Mouse (Mus musculus): Measurements from ENCODE around the gene Nlrc5.
"Not testable (repeated sequence)": the region's sequence is repeated elsewhere in the genome, so short reads cannot be mapped to it uniquely, and the experiment has no call there.

Gene Nlrc5

DNA sequence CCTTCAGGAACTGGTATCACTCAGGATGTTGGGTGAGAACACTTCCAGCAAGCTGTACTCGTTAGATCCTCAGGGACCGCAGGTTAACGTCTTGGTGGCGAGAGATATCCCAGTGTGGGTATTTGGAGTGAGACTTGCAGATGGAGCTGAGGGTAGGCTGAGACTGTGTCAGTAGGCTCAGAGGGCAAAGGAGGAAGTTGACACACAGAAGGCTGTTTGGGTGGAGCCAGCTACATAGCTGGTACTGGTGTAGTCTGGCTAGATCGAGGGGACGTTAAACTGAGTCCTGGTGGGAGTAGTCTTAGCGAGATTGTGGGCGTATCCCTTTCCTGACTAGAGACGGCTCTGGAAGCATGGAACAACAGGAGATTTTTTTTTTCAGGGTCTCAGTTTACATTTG lies 16.1 kb upstream of the Nlrc5 start:
- no peak for DNase-seq (ENCODE audit: low read depth, low spot score)

DNA sequence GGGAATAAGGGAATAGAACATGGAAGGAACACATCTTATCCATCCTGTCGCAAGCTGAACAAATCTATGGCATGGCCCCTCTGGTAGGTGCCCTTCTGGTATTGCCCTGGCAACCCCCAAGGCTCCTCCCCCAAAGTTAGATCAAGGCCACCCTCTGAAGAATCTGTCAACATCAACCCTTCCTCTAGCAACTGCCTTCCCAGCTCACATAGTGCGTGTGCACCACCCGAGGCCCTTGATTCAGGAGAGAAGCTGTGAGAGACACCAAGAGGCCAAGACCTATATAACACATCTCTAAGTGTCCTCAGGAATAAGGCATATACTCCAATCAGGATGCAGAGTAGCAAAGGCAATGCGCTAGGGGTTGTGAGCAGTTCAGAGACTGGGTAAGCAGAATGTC lies 11.9 kb upstream of the Nlrc5 start:
- DNase-seq (ENCODE audit: low read depth, low spot score), result no peak

DNA sequence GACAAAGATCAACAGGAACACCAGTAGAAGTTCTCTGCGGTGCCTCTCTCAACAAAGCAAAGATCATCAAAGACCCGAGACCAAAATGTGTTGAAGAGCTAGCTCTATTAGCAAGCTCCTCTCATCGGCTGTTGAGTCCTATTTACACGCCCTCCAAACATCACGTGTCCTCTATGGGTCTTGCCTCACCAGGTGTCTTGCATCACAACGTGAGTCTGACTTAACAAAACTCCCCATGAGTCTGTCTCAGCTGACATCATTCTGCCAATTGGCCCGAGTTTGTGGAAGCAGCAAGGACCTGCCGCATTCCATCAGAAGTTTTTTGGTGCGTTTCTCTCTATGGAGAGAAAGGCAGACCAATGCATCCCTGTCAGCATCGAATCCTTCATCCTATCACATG lies 6.2 kb upstream of the Nlrc5 start:
- DNase-seq (ENCODE audit: low read depth, low spot score), result no peak

DNA sequence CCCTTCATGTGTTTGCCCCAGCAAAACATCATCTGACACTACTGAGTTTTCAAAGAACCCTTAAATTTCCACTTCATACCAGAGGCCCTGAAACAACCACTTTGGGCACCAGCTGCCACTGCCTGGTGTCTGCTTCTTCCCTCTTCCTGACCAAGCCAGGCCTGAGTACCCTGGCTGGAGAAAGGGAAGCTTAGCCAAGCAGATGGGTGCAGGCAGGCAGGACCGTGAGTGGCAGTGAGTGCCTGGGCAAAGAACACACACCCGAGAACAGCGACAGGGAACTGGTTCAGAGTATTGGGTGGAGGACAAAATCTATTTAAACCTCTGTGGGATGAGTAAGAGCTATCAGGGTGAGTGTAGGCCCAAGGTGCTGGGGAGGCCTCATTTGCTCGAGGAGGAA lies 5.7 kb upstream of the Nlrc5 start:
- no peak for DNase-seq (ENCODE audit: low read depth, low spot score)

DNA sequence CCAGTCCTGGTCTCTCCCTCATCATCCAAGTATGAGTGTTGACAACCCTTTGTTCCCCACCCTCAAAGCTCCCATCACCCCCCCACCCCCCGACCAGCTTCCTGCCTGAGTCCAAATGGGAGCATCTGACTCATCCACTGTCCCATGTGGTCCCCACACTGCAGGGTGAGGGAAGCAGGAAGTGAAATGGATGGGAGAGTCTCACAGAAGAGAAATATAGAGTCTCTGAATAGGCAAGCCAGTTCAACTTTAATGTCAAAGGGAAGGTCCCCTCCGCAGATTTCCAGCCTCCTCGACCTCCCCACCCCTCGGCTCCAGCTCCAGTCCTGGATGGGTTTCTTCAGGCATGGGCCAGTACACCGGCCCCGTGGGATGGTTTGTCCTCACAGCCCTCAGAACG lies 4.8 kb upstream of the Nlrc5 start:
- no peak for DNase-seq (ENCODE audit: low read depth, low spot score)

DNA sequence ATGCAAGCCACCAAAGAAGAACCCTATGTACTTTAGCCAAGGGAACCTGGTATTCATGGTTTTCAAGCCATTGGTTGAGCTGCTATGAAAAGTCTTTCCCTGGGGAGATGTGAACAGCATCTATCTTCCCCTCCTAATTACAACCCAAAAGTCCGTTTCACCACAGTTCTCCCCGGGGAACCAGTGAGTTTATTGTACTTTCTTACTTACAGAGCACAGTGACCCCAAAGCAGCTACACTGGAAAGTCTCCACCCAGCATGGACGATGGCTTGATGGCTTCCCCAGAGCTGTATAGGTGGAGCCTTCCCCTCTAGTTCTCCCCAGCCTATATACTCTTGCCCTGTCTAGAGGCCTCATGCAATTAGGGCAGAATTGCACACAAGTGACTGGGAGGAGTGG lies 1.9 kb upstream of the Nlrc5 start:
- DNase-seq (ENCODE audit: low read depth, low spot score), result no peak

DNA sequence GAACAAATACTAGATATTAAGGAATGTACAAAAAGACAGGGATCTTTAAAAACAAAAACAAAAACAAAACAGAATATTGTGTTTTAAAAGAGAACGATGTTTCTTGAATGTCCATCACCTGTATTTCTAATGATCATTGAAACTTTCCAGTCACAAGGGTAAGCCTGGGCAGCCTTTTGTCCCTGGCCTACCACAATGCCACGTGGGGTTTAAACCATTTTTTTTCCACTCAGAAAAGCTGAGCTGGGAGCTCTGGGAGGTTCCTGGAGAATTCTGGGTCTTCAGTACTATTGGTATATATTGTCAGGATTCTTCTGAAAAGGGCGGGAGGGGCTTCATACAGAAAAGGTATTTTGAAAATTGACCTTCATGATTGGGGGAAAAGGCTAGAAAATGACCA lies 802 bp downstream of the Nlrc5 start:
- no peak for DNase-seq (ENCODE audit: low read depth, low spot score)

DNA sequence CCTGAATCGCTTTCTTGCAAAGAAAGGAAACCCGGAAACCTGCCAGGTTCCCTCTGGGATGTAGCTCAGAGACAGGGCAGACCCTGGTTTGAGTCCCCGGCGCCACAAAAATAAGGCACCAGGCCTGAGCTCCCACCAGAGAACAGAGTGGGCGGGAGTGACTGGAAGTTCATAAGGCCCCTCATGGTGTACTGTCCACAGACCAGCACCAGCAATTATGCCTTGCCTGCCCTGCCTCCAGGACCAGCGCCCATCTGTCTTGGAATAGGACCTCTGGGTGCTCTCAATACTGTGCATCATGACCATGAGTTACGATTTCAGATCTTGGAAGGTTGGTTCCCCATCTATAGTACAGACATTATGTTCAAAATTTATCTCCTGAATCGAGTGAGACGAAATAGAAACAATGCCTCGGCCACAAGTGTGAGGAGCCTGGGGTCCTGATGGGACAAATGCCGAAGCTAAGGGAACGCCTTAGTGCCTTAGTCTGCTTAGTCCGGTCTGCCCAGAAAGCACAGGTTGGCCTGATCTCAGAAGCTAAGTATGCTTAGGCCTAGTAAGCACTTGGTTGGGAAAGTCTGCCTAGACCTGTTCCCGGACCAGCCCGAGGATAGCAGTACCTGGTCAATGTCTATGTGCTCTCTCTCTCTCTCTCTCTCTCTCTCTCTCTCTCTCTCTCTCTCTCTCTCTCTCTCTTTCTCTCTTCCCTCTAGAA lies 1.4 kb downstream of the Nlrc5 start:
- no peak for DNase-seq (ENCODE audit: low read depth, low spot score)

DNA sequence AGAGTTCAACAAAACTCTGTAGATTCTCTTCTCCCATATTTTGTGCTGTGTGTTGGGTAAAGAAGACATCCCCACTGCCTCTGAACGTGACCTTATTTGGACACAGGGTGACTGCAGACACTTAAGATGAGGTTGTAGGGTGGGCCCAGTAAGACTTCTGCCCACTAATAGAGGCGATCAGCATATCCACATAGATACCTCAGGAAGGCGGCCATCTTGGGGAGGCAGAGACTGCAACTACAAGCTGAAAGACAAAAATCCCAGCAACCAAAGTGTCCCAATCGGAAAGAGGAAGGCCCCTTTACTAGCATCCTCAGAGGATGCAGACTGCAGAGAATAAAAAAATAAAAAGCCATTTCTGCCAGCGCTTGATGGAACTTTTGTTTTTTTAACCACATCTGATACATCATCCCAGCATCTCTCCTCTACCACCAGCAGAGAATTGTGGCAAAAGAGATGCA lies 2.0 kb downstream of the Nlrc5 start:
- no peak for DNase-seq (ENCODE audit: low read depth, low spot score)

DNA sequence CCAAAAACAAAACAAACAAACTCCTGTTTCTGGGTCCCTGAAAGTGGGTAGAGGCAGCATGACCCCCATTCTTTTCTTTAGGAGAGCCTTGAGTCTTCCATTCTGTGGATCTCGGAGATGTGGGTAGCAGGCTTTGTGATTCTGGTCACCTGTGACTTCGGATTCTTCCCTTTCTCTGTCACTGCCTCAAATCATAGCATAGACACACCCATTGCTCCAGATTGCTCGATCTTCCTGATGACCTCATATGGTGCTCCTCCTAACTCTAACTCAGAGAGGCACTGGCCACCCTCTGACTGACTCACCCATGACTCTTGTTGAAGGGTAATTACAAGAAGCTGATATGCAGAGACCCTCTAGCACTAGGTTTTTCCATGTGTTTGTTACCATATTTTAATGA lies 2.7 kb downstream of the Nlrc5 start:
- DNase-seq (ENCODE audit: low read depth, low spot score), result no peak

DNA sequence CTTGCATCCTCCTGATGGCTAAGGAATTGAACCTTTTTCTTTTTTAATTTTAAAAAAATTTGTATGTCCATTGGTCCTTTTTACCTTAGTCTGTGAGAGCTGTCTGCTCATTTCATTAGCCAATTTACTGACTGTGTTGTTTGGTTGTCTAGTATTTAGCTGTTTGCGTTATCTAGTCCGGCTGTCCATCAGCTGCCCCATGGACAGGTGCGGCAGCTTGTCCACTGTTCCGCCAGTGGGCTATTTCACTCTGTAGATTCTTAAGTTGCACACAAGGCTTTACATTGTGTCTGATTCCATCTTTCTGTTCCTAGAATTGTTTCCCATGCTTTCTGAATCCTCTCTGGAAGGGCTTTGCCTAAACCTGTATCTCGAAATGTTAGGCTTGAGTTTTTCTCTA lies 4.5 kb downstream of the Nlrc5 start:
- no peak for DNase-seq (ENCODE audit: low read depth, low spot score)

DNA sequence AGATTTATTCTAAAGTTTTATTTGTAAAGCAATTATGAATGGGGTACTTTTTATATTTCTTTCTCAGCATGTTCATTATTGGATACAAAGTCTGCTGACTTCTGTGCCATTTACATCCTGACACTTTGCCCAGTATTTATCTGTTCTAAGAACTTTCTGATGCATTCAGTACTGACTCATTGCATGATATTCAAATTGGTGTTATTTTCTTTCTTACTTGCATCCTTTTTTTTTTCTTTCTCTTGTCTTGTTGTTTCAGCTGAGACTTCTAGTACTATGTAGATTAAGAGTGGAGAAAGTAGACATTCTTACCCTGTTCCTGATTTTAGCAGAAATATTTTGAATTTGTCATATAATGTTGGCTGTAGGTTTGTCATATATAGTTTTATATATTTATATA lies 5.5 kb downstream of the Nlrc5 start:
- no peak for DNase-seq (ENCODE audit: low read depth, low spot score)

DNA sequence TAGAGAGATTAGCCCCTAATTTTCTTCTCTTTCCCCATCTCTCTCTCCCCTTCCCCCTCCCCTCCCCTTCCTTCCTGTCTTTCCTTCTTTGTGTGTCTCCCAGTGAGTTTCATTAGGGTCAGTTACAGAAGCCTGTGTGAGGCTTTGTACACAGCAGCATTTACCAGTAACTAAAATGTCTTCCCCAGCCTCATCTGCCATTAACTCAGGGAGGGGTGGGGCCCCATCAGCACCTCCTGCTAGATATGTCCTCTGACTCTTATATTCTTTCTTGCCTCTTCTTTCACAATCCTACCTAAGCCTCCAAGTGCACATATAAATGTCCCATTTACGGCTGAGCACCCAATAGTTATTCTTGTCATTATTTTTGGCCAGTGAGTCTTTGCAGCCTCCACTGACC lies 6.2 kb downstream of the Nlrc5 start:
- no peak for DNase-seq (ENCODE audit: low read depth, low spot score)

DNA sequence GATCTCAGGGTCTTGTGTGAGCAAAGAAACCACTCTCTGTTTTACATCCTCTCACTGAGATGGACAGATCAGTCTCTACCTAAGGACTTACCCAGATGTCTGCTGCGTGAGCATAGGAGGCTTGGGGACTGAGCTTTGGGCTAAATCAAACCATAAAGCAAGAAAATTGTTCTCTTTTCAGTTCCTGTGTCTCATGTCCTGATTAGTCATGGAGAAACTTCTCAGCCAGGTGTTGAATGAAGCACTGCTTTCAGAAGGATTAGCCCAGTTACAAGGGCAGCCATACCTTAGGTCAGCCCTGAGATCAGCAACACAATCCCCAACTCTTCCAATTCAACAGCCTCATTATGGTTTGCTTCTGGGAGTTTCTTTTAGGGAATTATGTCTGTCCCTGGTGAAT lies 7.5 kb downstream of the Nlrc5 start:
- DNase-seq (ENCODE audit: low read depth, low spot score), result no peak

DNA sequence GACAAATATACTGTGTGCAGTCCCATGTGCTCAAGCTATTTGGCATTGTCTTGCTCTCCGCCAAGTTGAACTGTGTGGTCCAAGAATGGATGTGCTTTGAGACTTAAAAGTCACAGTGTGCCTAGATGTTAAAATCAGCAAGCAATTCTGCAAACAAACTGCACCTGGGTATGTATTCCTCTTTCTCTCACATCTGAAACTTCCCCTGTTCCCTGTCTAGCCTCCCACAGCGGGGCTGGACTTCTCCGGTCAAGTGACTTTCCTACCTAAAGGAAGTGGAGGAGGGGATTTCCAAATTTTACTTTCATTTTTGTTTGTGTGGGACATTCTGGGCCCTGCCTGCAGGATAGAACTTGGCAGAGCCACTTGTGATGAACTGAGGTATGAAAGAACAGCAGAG lies 9.0 kb downstream of the Nlrc5 start:
- no peak for DNase-seq (ENCODE audit: low read depth, low spot score)

DNA sequence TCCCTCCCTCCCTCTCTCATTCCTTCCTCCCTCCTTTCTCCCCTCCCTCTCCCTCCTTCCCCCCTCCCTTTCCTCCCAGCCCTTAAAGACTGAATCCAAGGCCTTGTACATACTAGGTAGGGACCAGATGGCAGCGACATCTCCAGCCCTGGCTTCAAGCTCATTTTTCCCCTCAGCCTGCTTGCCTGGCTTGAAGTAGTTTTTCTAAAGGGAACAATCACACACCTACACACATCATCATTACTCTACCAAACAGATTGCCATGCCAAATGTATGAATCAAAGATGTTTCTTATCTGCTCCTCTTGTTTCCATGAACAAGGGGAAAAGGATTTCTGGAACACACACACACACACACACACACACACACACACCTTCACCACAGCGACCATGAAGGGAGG lies 10.3 kb downstream of the Nlrc5 start:
- no peak for DNase-seq (ENCODE audit: low read depth, low spot score)

DNA sequence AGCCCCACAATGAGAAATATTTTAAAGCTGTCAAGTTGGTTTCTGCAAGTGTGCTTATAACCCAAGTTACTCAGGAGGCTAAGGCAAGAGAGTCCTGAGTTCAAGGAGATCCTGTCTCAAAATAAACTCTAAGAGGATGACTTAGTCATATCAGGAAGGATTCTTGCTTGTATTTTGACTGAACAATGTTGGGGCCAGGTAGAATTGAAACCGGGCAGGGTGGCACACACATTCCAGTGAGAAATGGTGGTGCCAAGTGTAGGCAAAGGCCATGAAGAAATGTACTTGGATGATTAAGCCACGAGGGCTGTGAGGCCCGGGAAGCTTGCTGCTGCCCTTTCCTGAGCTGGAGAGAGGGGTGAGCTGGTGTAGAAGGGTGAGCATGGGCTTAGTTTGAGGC lies 13.0 kb downstream of the Nlrc5 start:
- DNase-seq (ENCODE audit: low read depth, low spot score), result no peak

DNA sequence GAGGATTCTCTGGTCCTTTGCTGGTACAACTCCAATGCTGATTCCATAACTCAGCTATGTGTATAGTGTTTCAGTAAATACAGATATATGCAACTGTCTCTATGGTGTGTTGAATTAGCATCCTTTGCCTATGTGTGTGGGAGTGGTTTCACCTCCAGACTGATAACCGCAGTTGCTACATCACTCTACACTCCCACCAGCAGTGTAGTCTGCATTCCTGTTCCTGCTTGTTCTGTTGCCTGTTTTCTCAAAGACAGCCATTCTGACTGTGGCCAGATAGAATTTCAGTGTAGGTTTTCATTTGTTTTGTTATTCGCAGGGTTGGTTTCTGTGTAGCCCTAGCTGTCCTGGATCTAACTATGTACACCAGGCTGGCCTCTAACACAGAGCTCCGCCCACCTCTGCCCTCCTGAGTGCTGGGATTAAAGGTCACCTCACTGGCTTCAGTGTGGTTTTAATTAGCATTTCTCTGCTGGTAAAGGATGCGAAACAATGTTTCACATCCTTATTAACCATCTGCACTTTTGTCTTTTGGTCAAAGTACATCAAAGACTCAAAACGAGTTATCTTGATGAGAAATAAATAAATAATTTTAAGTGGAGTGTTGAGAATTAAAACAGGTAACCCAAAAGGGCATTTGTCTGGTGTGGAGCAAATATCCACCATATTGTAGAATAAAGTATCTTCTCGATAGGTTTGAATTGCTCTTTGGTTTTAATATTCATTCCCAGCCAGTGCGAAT lies 13.6 kb downstream of the Nlrc5 start:
- no peak for DNase-seq (ENCODE audit: low read depth, low spot score)

DNA sequence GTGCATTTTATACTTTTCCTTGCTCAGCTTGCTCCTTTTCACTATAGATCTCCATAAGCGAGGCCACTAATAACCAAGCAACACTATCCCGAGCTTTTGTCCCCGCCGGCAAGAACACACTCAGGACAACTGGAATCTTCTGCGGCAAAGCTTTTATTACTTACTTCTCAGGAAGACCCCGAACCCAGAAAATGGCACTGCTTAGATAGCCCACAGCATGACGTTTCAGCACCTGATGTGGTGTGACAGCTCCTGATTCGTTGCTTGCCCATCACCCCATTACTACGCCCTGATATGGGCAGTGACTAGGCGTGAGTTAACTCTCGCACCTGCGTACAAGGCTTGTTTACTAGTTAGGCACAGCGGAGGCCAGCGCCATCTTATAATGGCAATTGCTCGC lies 18.8 kb downstream of the Nlrc5 start:
- not testable (repeated sequence) for DNase-seq (ENCODE audit: low read depth, low spot score)

DNA sequence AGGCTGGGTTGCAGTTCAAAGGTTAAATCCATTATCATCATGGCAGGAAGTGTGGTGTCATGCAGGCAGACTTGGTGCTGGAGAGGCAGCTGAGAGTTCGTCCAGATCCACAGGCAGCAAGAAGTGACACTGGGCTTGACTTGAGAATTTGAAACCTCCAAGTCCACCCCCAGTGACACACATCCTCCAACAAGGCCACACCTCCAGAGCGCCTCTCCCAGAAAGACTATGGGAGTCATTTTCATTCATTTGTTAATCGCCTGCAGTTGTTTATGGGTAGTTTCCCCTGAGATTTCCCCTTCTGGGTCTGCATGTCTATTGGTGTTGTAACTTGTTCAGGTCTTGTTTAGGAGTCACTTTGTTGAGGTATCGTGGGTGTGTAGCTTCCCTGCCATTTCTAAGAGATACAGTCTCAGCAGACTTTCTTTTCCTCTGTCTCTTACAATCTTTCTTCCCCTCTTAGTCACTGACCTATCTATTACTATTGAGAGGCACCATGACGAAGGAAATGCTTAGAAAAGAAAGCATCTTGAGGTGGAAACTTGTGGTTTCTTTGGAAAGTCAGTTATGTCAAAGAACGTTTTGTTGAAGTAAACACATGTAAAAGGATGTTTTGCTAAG lies 19.8 kb downstream of the Nlrc5 start:
- DNase-seq (ENCODE audit: low read depth, low spot score), result no peak

DNA sequence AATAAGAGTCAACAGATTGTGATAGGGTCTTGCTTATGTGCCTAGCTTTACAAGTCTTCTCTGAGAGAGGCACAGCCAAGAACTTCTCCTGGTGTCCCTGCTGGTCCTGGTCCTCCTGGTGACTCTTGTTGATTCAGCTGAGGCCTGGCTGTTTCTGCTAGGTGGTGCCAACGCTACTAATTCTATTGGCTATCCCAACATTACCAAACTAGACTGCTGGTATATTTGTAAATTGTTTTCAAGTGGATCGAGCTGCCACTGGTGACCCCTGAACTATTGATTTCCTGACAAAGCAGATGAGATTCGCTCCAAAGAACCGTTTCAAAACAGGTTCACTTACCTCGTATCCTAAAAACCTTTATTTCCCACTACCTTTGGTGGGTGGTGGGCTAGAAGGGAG lies 20.7 kb downstream of the Nlrc5 start:
- DNase-seq (ENCODE audit: low read depth, low spot score), result no peak

DNA sequence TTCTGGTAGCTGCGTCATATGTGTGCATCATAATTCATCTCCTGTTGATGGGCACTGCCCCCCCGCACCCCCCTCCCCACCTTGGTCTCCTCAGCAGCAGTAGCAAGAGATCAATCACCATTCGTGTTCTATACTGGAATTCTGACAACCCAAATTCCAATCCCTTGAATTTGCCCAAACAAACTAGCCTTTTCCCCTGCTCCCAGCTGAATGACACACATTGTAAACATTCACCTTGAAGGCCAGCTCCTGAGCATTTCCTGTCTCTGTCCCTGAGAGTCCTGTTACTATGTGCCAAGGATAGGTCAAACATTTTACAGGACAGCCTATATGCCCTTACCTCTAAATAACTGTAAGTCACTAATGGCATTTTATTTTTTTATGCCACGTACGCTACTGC lies 21.9 kb downstream of the Nlrc5 start:
- DNase-seq (ENCODE audit: low read depth, low spot score), result no peak

DNA sequence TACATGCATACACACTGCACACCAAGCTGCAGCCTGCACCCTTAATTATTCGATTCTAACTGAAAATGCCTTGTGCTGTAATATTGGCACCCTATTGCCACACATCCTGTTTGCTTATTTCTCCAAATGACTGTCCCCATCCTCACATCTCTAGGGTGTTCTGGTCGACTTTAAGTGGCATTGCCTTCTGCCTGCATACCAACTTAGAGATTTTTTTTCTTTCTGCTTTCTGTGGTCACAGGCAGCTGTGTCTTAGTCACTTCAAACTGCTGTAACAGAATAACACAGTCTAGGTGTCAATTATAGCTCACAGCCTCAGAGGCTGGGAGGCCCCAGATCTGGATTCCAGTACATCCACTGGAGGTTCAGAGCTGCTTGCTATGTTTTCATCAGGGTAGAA lies 24.4 kb downstream of the Nlrc5 start:
- no peak for DNase-seq (ENCODE audit: low read depth, low spot score)
